Mouse (Mus musculus) liver, adult 2 months (tissue): ENCODE measurements around the gene Zbtb3. TPM values are rescaled to one million over a fixed set of nuclear protein-coding genes. Genes with fewer than 3 reads are reported as not detected.

ENCODE experiments used
- DNase-seq: peaks from one replicate; pipeline ENCODE4 v3.0.0-alpha.2; 2011; ENCODE audit warnings: low read depth, low spot score; ENCODE audit errors: extremely low read depth
- H3K27ac ChIP-seq: fragments of 200-500 bp; replicated peaks from 2 replicates; pipeline ENCODE4 v1.5.1; 2012; ENCODE audit warnings: low read depth, mild to moderate bottlenecking, control low read depth, inconsistent platforms, low read length; ENCODE audit not compliant: insufficient read depth
- H3K27me3 ChIP-seq: fragments of 200-500 bp; 2 replicates; pipeline ENCODE4 v1.6.1; 2012; ENCODE audit warnings: mild to moderate bottlenecking, moderate library complexity, low read length, inconsistent platforms; ENCODE audit not compliant: control insufficient read depth, insufficient read depth
- H3K36me3 ChIP-seq: fragments of 200-500 bp; 2 replicates; pipeline ENCODE4 v1.6.1; 2012; ENCODE audit warnings: low read length, inconsistent platforms; ENCODE audit not compliant: control insufficient read depth, insufficient read depth
- H3K4me1 ChIP-seq: fragments of 200-500 bp; 2 replicates; pipeline ENCODE4 v1.6.1; 2011; ENCODE audit warnings: low read length; ENCODE audit not compliant: control insufficient read depth, insufficient read depth
- H3K4me3 ChIP-seq: fragments of 200-500 bp; 2 replicates; pipeline ENCODE4 v1.5.1; 2011; ENCODE audit warnings: low read depth, mild to moderate bottlenecking, control low read depth, low read length, moderate library complexity; ENCODE audit not compliant: insufficient read depth
- H3K79me2 ChIP-seq: fragments of 200-500 bp; 2 replicates; pipeline ENCODE4 v1.6.1; 2012; ENCODE audit warnings: inconsistent platforms, mild to moderate bottlenecking, low read length, moderate library complexity; ENCODE audit not compliant: control insufficient read depth, insufficient read depth
- H3K9ac ChIP-seq: fragments of 200-500 bp; 2 replicates; pipeline ENCODE4 v1.6.1; 2012; ENCODE audit warnings: low read depth, mild to moderate bottlenecking, control low read depth, inconsistent platforms, low read length
- CTCF ChIP-seq: fragments of 200-500 bp; IDR thresholded peaks from 2 replicates; pipeline ENCODE4 v1.5.1; 2011; ENCODE audit warnings: low read depth, low read length, control low read depth
- POLR2A ChIP-seq: fragments of 200-500 bp; IDR thresholded peaks from 2 replicates; pipeline ENCODE4 v1.6.1; 2011; ENCODE audit warnings: low read length, control low read depth; ENCODE audit not compliant: insufficient read depth; ENCODE audit errors: extremely low read depth
- WGBS: fragments of 180-500 bp; shearing (Covaris S2); methylation state at CpG from one replicate; pipeline ENCODE4 v1.1.7; 2018; 5-methylcytosine and 5-hydroxymethylcytosine counted together
- polyA plus RNA-seq: library from polyadenylated mRNA; depleted of rRNA; stranded (reverse); fragments of >200 nt; gene quantifications from 2 replicates; pipeline ENCODE4 v1.2.3, GENCODE M21; 2012
- total RNA-seq: library from RNA; depleted of rRNA; stranded (reverse); fragments of >200 nt; gene quantifications from 2 replicates; pipeline ENCODE4 v1.2.3, GENCODE M21; 2014

The Zbtb3 gene
- total and polyA plus RNA-seq, 2 experiments = 0.37 to 0.43 TPM

- H3K79me2 ChIP-seq = no peaks in the 10 kb centered on the region
- H3K4me3 ChIP-seq = no peak within 1 kb of the TSS
- H3K36me3 ChIP-seq = peaks cover 4% of the 10 kb centered on the region; the same call in 1 of the 2 replicates
- H3K27me3 ChIP-seq = no peaks in the 10 kb centered on the region
- TF ChIP-seq CTCF (no peak), POLR2A (no peak)
- H3K27ac ChIP-seq = no peak within 1 kb of the TSS
- H3K4me1 ChIP-seq = peaks cover 9% of the 10 kb centered on the region
- no peak for DNase-seq
- no peak within 1 kb of the TSS; the same call in 1 of the 2 replicates for H3K9ac ChIP-seq
- WGBS = 93% methylated on average over 11 of the region's 11 CpGs
These were observed 37.0 kb downstream of the Zbtb3 start, which contains the start of gene Gng3 for GRCm38 (mm10) chr19:8839103-8839907. Gene Gng3 (minus strand): TSS chr19:8839194.

GRCm38 (mm10) chr19:8839908-8840791, 37.8 kb downstream of the Zbtb3 start:
- H3K4me3 ChIP-seq = peak overlapping the region; percentile 90
- H3K79me2 ChIP-seq = no peaks in the 10 kb centered on the region
- H3K27me3 ChIP-seq = no peaks in the 10 kb centered on the region
- H3K4me1 ChIP-seq = peaks cover 12% of the 10 kb centered on the region
- TF ChIP-seq CTCF (no peak), POLR2A (peak; percentile 69)
- peaks cover under 1% of the 10 kb centered on the region; the same call in 1 of the 2 replicates for H3K36me3 ChIP-seq
- H3K27ac ChIP-seq = peak overlapping the region; percentile 69
- peak overlapping the region; percentile 86 for H3K9ac ChIP-seq
- DNase-seq = peak; percentile 75
- 28% methylated on average over 29 of the region's 29 CpGs for WGBS

GRCm38 (mm10) chr19:8841012-8841411, 38.7 kb downstream of the Zbtb3 start:
- H3K27me3 ChIP-seq = no peaks in the 10 kb centered on the region
- no peak overlapping the region for H3K4me3 ChIP-seq
- peaks cover 4% of the 10 kb centered on the region for H3K36me3 ChIP-seq
- H3K27ac ChIP-seq = no peak overlapping the region
- TF ChIP-seq CTCF (no peak), POLR2A (no peak)
- no peaks in the 10 kb centered on the region for H3K79me2 ChIP-seq
- no peak for DNase-seq
- WGBS = 89% methylated on average over 7 of the region's 7 CpGs
- H3K4me1 ChIP-seq = peaks cover 12% of the 10 kb centered on the region
- no peak overlapping the region; the same call in 1 of the 2 replicates for H3K9ac ChIP-seq

- Histone ChIP-seq H3K9ac (no peak overlapping the region), H3K79me2 (no peaks in the 10 kb centered on the region), H3K27me3 (no peaks in the 10 kb centered on the region), H3K36me3 (peaks cover 14% of the 10 kb centered on the region), H3K4me1 (peaks cover 12% of the 10 kb centered on the region), H3K4me3 (no peak overlapping the region), H3K27ac (no peak overlapping the region)
- TF ChIP-seq CTCF (no peak), POLR2A (no peak)
- DNase-seq = no peak
- 80% methylated on average over 6 of the region's 6 CpGs for WGBS
These were observed 40.6 kb downstream of the Zbtb3 start for GRCm38 (mm10) chr19:8842961-8843360.

- peak overlapping the region; percentile 28; the same call in 1 of the 2 replicates for H3K27ac ChIP-seq
- H3K27me3 ChIP-seq = no peaks in the 10 kb centered on the region
- no peak for TF ChIP-seq POLR2A
- TF ChIP-seq CTCF = peak; percentile 43; the same call in 1 of the 2 replicates
- H3K9ac ChIP-seq = 0 out of 2 replicates have a peak overlapping the region, but pooled peaks have one; percentile 8
- 36% methylated on average over 5 of the region's 5 CpGs for WGBS
- peak; percentile 76 for DNase-seq
- H3K4me1 ChIP-seq = peaks cover 9% of the 10 kb centered on the region
- H3K79me2 ChIP-seq = no peaks in the 10 kb centered on the region
- no peak overlapping the region for H3K4me3 ChIP-seq
- H3K36me3 ChIP-seq = peaks cover 17% of the 10 kb centered on the region
These were observed 42.2 kb downstream of the Zbtb3 start for GRCm38 (mm10) chr19:8844371-8845129.
